Mouse (Mus musculus) A20 (cell line): ENCODE data around the gene Prkar2a.

Experiments
- DNase-seq: peaks from one replicate; pipeline ENCODE4 v3.0.0-alpha.2; 2011; ENCODE audit warnings: low read depth, low spot score

Prkar2a gene

GRCm38 (mm10) chr9:108692226-108693041 lies 3.3 kb downstream of the Prkar2a start:
- DNase-seq = peak; percentile 83

DNA sequence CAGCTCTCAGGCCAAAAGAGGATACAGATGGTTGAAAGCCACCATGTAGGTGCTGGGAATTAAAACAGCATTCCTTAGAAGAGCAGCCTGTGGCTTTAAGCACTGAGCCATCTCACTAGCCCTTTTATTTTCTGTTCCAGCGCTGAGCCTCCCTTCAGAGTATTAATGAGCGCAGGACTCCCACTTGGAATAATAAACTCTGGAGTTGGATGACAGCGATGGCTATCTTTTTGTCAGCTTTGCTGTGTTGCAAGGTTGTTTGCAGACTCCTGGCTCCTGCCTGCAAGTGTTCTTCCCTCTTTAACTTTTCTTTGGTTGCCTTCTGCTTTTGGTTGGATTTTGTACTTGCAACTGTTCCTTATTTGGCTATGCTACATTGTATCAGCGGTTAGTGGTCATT lies 4.8 kb downstream of the Prkar2a start:
- peak; percentile 25 for DNase-seq

GRCm38 (mm10) chr9:108694533-108694932 lies 5.4 kb downstream of the Prkar2a start:
- DNase-seq = no peak

GRCm38 (mm10) chr9:108702476-108702875 lies 13.4 kb downstream of the Prkar2a start:
- DNase-seq = no peak

- no peak for DNase-seq
Measured at GRCm38 (mm10) chr9:108703373-108704110, 14.4 kb downstream of the Prkar2a start.

- DNase-seq = no peak
Measured at GRCm38 (mm10) chr9:108704591-108704990, 15.5 kb downstream of the Prkar2a start.

- no peak for DNase-seq
Measured at GRCm38 (mm10) chr9:108707212-108707611, 18.1 kb downstream of the Prkar2a start.

- DNase-seq = no peak
Measured at GRCm38 (mm10) chr9:108708833-108709232, 19.7 kb downstream of the Prkar2a start.

DNA sequence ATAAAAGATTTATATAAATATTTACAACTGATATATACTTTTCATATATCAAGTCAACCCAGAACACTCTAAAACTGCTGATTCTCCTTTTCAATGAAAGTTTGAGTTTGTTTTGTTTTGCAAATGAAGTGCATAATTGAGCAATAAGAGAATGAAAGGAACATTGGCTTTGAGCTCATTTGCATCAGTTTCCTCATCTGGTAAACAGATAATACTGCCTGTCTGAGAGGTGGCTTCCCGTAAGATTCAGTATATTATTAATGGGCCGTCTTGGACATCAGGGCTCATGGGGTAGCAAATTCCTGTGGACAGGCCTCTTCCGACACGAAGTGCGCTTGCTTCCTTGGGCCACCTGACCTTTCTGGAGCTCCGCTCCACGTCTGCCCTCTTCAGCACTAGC lies 21.7 kb downstream of the Prkar2a start:
- no peak for DNase-seq

DNA sequence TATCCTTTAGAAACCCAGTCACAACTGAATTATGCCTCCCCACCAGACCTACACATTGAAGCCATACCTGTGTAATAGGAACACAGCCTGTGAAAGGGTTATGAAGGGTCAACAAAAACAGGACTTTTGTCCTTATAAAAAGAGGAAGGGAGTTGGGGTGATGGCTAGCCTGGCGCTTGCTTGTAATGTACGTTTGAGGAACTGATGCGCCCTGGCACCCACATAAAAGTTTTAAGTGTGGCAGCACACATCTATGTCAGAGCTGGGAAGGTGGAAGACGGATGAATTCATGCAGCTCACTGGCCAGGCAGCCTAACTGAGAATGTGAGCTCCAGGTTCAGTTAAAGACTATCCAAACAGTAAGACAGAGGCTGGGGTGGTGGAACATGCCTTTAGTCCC lies 27.1 kb downstream of the Prkar2a start:
- DNase-seq = no peak

DNA sequence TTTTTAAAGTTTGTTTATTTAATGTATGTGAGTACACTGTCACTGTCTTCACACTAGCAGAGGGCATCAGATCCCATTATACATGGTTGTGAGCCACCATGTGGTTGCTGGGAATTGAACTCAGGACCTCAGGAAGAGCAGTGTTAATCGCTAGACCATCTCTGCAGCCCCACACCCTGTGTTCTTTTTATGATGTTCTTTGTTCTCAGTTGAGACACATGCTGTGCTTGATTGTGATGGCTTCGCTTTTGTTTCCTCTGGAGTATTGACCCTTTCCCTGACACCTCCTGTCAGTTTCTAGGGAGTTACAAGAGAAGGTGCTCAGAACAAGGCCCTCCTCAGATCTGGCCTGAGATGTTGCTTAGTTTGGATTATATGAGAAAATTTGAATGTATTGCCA lies 34.6 kb downstream of the Prkar2a start:
- no peak for DNase-seq

DNA sequence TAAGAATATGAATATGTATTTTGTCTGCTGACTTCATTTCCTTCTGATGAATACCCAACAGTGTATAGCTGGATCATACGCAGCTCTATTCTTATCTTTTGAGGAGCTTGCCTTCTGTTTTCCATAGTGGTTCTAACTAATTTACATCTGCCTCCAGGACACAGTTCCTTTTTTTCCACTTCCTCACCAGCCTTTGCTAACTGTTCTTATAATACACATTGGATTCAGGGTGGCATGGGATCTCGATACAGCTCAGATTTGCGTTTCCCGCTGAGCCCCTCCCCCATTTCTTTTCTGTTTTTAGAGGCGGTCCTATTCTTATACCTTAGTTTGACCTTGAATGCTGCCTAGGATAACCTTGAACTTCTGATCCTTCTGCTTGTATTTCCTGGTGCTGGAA lies 37.0 kb downstream of the Prkar2a start:
- no peak for DNase-seq

DNA sequence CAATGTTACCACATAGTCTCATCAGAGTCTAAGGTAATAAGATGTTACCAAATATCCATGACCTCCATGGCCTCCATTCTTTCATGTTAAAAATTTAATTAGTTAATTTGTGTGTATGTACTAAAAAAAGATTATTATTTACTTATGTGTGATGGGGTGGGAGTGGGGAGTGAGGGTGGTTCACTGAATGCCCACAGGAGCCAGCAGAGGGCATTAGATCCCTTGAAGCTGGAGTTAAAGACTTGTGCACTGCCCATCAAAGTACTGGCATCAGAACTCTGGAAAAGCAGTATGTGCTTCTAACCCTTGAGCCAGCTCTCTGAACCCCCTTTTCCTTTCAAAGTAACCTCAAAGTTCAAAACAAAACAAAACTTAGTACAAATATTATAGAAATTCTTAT lies 39.9 kb downstream of the Prkar2a start:
- DNase-seq = no peak

DNA sequence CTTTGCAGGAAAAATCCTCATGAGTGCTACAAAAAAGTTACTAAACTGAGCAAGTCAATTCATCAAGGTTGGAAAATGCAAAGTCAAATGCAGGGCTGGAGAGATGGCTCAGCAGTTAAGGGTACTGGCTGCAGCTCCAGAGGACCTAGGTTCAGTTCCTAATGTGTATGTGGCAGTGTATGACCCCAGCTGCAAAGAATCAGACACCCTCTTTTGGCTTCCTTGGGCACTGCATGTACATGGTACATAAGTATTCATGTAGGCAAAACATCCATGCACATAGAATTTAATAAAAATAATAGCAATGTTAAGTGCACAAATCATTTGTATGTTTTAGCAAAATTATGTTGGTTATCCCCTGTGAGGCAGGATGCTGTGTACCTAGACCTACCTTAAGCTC lies 43.3 kb downstream of the Prkar2a start:
- DNase-seq = peak; percentile 17

GRCm38 (mm10) chr9:108734626-108735025 lies 45.5 kb downstream of the Prkar2a start:
- DNase-seq = no peak

GRCm38 (mm10) chr9:108739239-108739638 lies 50.1 kb downstream of the Prkar2a start:
- DNase-seq = no peak

DNA sequence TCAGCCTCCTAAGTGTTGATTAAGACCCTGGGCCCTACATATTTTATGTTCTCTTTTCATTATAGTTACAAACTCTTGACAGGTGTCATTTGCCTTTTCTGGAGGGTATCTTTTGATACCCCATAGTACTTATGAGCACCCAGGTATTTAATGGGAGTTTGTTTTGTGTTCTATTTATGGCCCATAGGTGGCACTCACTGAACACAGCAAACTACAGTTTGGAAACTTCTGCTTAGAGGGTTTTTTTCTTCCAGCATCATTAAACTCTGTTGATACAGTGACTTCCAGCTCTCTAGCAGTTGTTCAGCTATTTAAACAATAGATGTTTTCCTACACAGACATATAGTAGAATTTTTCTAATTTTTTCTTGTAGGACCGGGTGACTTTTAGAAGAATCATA lies 50.9 kb downstream of the Prkar2a start:
- no peak for DNase-seq

- DNase-seq = no peak
Measured at GRCm38 (mm10) chr9:108742048-108742447, 52.9 kb downstream of the Prkar2a start.

DNA sequence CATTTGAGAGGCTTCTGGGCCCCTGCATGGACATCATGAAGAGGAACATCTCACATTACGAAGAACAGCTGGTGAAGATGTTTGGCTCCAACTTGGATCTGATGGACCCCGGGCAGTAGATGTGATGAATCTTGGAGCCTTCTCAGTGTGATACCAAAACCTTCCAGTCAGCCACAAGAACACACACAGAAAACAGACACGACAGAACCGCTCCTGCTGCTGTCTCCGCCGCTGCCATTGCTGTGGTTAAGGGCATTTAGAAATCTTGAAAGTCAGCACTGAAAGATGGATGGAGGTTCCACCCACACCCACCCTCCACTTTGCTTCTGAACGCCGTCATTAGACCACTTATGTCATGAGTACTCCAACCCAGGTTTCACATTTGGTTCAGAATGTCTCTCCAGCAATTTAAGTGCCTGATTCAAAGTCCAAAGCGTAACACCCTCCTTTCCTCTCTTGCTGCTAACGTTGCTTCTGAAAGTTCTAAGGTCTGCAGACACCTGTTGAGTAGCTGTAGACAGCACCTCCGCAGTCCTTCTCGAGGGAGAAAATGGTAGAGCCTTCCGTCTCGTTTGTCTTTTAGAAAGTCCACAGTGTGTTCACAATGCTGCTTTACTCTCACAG lies 57.9 kb downstream of the Prkar2a start:
- no peak for DNase-seq

DNA sequence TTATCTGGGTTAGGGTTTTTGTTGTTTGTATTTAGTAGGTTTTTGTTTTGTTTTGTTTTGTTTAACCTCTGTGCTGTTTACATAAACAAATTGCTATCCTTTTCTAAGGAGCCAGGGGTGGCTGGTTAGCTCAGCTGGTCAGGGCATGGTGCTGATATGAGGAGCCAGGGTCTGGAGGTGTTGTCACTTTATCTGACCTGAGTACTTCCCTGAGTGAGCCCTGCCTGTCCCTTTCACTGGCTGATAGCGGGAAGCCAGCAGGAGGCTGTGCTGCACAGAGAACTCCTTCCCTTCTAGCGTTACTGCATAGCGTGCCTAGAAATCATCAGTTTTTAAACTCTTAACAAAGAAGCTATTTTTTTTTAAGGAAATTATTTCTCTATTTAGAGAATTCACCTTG lies 58.6 kb downstream of the Prkar2a start:
- no peak for DNase-seq

- no peak for DNase-seq
Measured at GRCm38 (mm10) chr9:108748600-108749183, 59.6 kb downstream of the Prkar2a start.

DNA sequence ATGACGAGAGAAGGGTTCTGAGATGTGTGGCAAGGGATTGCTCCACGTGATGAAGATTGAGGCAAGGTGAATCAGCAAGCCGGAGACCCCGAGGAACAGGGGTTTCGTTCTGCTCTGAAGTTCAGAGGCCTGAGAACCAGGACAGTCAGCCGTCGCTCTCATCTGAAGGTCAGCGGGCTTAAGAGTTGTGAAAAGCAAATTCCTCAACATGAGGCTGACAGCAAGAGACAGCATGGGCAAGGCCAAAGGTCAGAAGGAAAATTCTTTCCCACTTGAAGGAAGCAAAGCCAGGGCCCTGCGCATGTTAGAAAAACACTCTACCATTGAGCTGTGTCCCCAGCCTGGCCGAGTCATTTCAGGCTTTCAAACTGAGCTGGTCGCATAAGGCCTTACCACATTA lies 61.5 kb downstream of the Prkar2a start:
- DNase-seq = no peak
